Mouse (Mus musculus) regulatory T cell (primary cell): ENCODE measurements at regions not wholly inside any gene's neighbourhood (a gene's known extent, or its start where the extent isn't known, plus 50 kb on each side); places are given as distances from the start of the nearest gene placed in this dataset.

Source experiments
- in situ Hi-C: fragments of 300-600 bp; cut with MboI, MseI; formaldehyde crosslinking; loops from one replicate; pipeline ENCODE4 v1.15.1; 2025; ENCODE audit warnings: high pct_unique_total_duplicates

DNA sequence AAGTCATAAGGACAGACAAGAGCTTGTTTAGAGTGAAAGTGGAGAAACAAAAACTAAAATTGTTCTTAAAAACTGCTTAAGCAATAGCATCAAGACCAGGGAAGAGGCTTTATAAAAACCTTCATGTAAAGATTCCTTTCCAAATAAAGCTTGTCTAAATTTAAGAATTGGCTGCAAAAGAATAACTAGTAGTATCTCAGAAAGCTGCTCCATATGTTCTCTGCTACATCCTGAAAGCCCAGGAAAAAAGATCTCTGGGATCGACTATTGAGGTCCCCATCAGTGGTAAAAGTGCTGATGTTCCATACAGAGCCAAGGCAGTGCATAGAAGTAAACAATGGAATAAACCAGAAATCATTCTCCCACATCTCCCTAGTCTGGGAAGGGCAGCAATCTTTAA, 281.2 kb upstream of the Cypt12 start:
- in situ Hi-C loops = no loop called here

DNA sequence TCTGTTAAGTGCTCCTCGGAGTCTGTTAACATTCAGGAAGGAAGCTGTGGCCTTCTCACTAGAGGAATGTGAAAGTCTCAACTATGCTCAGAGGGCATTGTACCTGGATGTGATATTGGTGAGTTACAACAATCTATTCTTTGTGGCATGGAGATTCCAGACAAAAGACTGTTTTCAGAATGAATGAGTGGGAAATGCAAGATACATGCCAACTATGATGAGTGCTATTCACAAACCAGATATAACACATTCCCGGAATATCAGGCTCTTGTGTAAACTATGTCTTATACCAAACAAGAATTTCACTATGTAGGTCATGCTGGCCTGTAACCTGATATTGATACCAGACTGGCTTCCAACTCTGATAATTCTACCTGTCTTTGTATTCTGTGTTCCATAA, 279.4 kb upstream of the Cypt12 start:
- in situ Hi-C loops = no loop called here
